Mouse (Mus musculus) pancreas, adult 10 weeks (tissue): ENCODE data around the gene Rpl14. TPM values are rescaled to one million over a fixed set of nuclear protein-coding genes. Genes with fewer than 3 reads are reported as not detected.

Experiments
- polyA plus RNA-seq: library from polyadenylated mRNA; stranded (reverse); fragments of 350-450 nt; fragmentation: Illumina TruSeq; extraction: RNeasy Lipid Tissue Mini Kit (QIAGEN cat#74804); gene quantifications from one replicate; pipeline ENCODE4 v1.2.3, GENCODE M21; 2015; ENCODE audit warnings: low read depth, low replicate concordance; ENCODE audit not compliant: insufficient read depth

The Rpl14 gene
- polyA plus RNA-seq: 316 TPM

GRCm38 (mm10) chr9:120570741-120571592 is at the start of gene Rpl14:
TSS of gene Rpl14 (plus strand) at chr9:120571444.

GRCm38 (mm10) chr9:120539662-120540251 is 31.5 kb upstream of the Rpl14 start, which contains the start of gene Entpd3:
TSS of gene Entpd3 (plus strand) at chr9:120539818.

Other genes starting within 250 kb of the Rpl14 start
- 17.7 TPM for gene Eif1b, start 79.2 kb upstream of the Rpl14 start, polyA plus RNA-seq
- gene Entpd3, start 31.6 kb upstream of the Rpl14 start, polyA plus RNA-seq: 5.2 TPM